Mouse (Mus musculus): Measurements from ENCODE around the gene Gabbr1. TPM values are rescaled to one million over a fixed set of nuclear protein-coding genes. Genes with fewer than 3 reads are reported as not detected.
"Not testable (repeated sequence)": the region's sequence is repeated elsewhere in the genome, so short reads cannot be mapped to it uniquely, and the experiment has no call there.

The Gabbr1 gene
- polyA plus RNA-seq, 1 experiment from 2014 or later: 103 TPM

DNA sequence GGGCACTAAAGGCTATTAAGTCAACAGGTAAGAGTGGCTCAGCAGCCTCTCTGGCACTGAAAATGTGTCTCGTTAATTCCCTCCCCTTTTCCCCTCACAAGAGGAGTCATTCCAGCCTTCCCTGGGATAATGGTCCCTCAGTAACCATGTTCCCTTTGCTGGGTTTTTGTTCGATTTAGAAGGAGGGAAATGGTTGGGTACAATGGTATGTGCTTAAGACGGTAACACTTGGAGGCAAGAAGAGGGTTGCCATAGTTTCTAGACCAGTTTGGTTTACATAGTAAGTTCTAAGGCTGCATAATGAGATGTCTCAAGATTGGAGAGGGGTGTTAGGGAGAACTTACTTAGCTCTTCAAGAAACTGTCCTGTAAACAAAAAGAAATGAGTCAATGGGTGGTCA lies 34.0 kb upstream of the Gabbr1 start:
- Histone ChIP-seq H3K4me1 (ENCODE audit: control insufficient read depth, insufficient read depth, low read length) (no peaks in the 10 kb centered on the region), H3K27ac (ENCODE audit: low read depth, low read length) (no peak overlapping the region), H3K4me3 (ENCODE audit: low read depth, low read length) (no peak overlapping the region), H3K36me3 (ENCODE audit: control insufficient read depth, insufficient read depth, low read length) (peaks cover 31% of the 10 kb centered on the region), H3K4me2 (ENCODE audit: low read depth, low read length) (no peak overlapping the region), H3K27me3 (ENCODE audit: control insufficient read depth, insufficient read depth, low read length) (no peaks in the 10 kb centered on the region), H3K9me3 (ENCODE audit: control insufficient read depth, low read length) (no peaks in the 10 kb centered on the region), H3K9ac (replicated peaks; ENCODE audit: low read depth, low read length) (no peak overlapping the region)
- ATAC-seq (ENCODE audit: low read depth): no peak
- WGBS: 87% methylated on average over 3 of the region's 3 CpGs

DNA sequence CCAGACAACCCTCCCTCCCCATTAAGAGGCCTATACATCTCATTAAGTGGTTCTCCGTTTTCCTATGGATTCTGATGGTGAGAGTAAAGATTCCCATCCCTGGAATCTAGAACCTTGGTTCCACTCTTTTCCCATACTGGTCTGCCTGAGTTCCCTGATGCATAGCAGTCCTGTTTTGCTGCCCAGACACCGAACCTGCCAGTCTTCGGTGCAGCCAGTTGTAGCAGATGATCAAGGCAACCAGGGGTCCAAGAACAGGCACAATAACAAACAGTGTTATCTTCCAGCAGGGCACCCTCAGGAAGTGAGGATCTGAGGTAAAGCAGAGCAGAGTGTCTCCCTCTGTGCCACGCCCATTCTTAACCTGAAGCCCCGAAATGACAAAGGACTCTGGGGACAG lies 33.6 kb upstream of the Gabbr1 start:
- no peak for ATAC-seq (ENCODE audit: low read depth)
- no peaks in the 10 kb centered on the region for H3K9me3 ChIP-seq (ENCODE audit: control insufficient read depth, low read length)
- H3K9ac ChIP-seq (replicated peaks; ENCODE audit: low read depth, low read length): no peak overlapping the region
- no peak overlapping the region for H3K27ac ChIP-seq (ENCODE audit: low read depth, low read length)
- no peak overlapping the region for H3K4me3 ChIP-seq (ENCODE audit: low read depth, low read length)
- H3K4me1 ChIP-seq (ENCODE audit: control insufficient read depth, insufficient read depth, low read length): no peaks in the 10 kb centered on the region
- WGBS: 78% methylated on average over 5 of the region's 5 CpGs
- H3K4me2 ChIP-seq (ENCODE audit: low read depth, low read length): no peak overlapping the region
- H3K36me3 ChIP-seq (ENCODE audit: control insufficient read depth, insufficient read depth, low read length): peaks cover 26% of the 10 kb centered on the region
- H3K27me3 ChIP-seq (ENCODE audit: control insufficient read depth, insufficient read depth, low read length): no peaks in the 10 kb centered on the region

DNA sequence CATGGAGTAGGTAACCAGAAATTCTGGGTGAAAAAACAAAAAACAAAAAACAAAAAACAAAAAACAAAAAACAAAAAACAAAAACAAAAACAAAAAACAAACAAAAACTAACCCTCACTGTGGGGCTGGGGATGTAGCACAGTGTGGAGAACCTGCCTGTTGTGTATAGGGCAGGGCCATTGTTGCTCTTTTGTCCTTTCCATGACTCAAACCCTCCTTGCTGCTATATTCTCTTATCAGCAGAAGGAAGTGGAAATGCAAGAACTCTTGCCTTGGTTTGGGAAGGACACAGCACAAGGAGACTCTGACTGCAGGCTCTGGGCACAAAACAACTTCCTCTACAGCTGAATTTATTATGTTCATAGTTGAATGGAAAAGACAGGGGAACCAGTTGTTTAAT lies 29.4 kb upstream of the Gabbr1 start:
- no peak overlapping the region for H3K9ac ChIP-seq (replicated peaks; ENCODE audit: low read depth, low read length)
- no peak overlapping the region for H3K27ac ChIP-seq (ENCODE audit: low read depth, low read length)
- no peak overlapping the region for H3K4me2 ChIP-seq (ENCODE audit: low read depth, low read length)
- H3K36me3 ChIP-seq (ENCODE audit: control insufficient read depth, insufficient read depth, low read length): peaks cover 2% of the 10 kb centered on the region; the same call in 1 of the 2 replicates
- ATAC-seq (ENCODE audit: low read depth): no peak
- no peak overlapping the region for H3K4me3 ChIP-seq (ENCODE audit: low read depth, low read length)
- no peaks in the 10 kb centered on the region for H3K27me3 ChIP-seq (ENCODE audit: control insufficient read depth, insufficient read depth, low read length)
- H3K4me1 ChIP-seq (ENCODE audit: control insufficient read depth, insufficient read depth, low read length): no peaks in the 10 kb centered on the region
- no peaks in the 10 kb centered on the region for H3K9me3 ChIP-seq (ENCODE audit: control insufficient read depth, low read length)

DNA sequence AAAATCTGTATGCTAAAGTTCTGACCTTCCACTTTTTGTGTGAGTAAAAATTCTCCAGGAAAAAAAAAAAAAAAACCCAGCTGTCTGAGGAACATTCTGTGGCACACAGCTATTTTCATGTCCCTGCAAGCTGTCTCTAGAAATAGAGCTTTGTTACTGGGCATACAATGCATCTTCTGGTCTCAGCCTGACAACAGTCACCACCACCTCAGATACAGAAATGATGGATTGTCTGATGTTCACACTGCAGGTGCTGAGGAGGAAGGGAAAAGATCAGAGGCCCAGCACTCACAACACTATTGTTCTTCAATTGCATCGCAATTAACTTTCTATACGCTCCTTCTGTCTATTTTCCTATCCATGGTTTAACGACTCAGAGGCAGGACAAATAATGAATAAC lies 27.4 kb upstream of the Gabbr1 start:
- WGBS: 61% methylated on average over 3 of the region's 3 CpGs
- ATAC-seq (ENCODE audit: low read depth): no peak
- no peak overlapping the region for H3K4me2 ChIP-seq (ENCODE audit: low read depth, low read length)
- H3K4me3 ChIP-seq (ENCODE audit: low read depth, low read length): no peak overlapping the region
- H3K4me1 ChIP-seq (ENCODE audit: control insufficient read depth, insufficient read depth, low read length): no peaks in the 10 kb centered on the region
- H3K9me3 ChIP-seq (ENCODE audit: control insufficient read depth, low read length): no peaks in the 10 kb centered on the region
- no peaks in the 10 kb centered on the region for H3K27me3 ChIP-seq (ENCODE audit: control insufficient read depth, insufficient read depth, low read length)
- no peak overlapping the region for H3K9ac ChIP-seq (replicated peaks; ENCODE audit: low read depth, low read length)
- no peak overlapping the region for H3K27ac ChIP-seq (ENCODE audit: low read depth, low read length)
- H3K36me3 ChIP-seq (ENCODE audit: control insufficient read depth, insufficient read depth, low read length): no peaks in the 10 kb centered on the region

DNA sequence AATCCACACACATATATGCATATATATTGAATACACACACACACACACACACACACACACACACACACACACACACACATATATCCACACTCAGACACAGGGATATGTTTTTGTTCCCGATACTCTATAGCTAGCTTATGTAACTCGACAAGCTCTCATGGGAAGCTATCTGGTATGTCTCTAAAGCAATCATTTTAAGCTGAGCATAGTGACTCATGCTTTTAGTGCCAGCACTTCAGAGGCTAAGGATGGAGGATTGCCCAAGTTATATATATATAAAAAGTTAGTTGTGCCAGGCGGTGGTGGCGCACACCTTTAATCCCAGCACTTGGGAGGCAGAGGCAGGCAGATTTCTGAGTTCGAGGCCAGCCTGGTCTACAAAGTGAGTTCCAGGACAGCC lies 26.5 kb upstream of the Gabbr1 start:
- ATAC-seq (ENCODE audit: low read depth); H3K9ac ChIP-seq (replicated peaks; ENCODE audit: low read depth, low read length); H3K9me3 ChIP-seq (ENCODE audit: control insufficient read depth, low read length); H3K27ac ChIP-seq (ENCODE audit: low read depth, low read length); H3K4me3 ChIP-seq (ENCODE audit: low read depth, low read length); H3K4me1 ChIP-seq (ENCODE audit: control insufficient read depth, insufficient read depth, low read length); H3K36me3 ChIP-seq (ENCODE audit: control insufficient read depth, insufficient read depth, low read length); H3K27me3 ChIP-seq (ENCODE audit: control insufficient read depth, insufficient read depth, low read length); H3K4me2 ChIP-seq (ENCODE audit: low read depth, low read length): not testable (repeated sequence)
- WGBS: 93% methylated on average over 5 of the region's 5 CpGs

GRCm38 (mm10) chr17:37022628-37023576 lies 22.9 kb upstream of the Gabbr1 start, which contains the start of gene Mog:
Gene Mog (minus strand): TSS chr17:37023398.
- no peak within 1 kb of the TSS for H3K4me2 ChIP-seq (ENCODE audit: low read depth, low read length)
- 70% methylated on average over 9 of the region's 9 CpGs for WGBS
- H3K9me3 ChIP-seq (ENCODE audit: control insufficient read depth, low read length): no peaks in the 10 kb centered on the region
- H3K9ac ChIP-seq (replicated peaks; ENCODE audit: low read depth, low read length): no peak within 1 kb of the TSS
- H3K4me3 ChIP-seq (ENCODE audit: low read depth, low read length): no peak within 1 kb of the TSS
- no peaks in the 10 kb centered on the region for H3K27me3 ChIP-seq (ENCODE audit: control insufficient read depth, insufficient read depth, low read length)
- no peak for ATAC-seq (ENCODE audit: low read depth)
- H3K4me1 ChIP-seq (ENCODE audit: control insufficient read depth, insufficient read depth, low read length): no peaks in the 10 kb centered on the region
- H3K36me3 ChIP-seq (ENCODE audit: control insufficient read depth, insufficient read depth, low read length): no peaks in the 10 kb centered on the region
- no peak within 1 kb of the TSS for H3K27ac ChIP-seq (ENCODE audit: low read depth, low read length)

- WGBS: 55% methylated on average over 2 of the region's 2 CpGs
- Histone ChIP-seq H3K9me3 (ENCODE audit: control insufficient read depth, low read length) (no peaks in the 10 kb centered on the region), H3K27me3 (ENCODE audit: control insufficient read depth, insufficient read depth, low read length) (no peaks in the 10 kb centered on the region), H3K4me2 (ENCODE audit: low read depth, low read length) (no peak overlapping the region), H3K9ac (replicated peaks; ENCODE audit: low read depth, low read length) (no peak overlapping the region), H3K27ac (ENCODE audit: low read depth, low read length) (no peak overlapping the region), H3K36me3 (ENCODE audit: control insufficient read depth, insufficient read depth, low read length) (no peaks in the 10 kb centered on the region), H3K4me3 (ENCODE audit: low read depth, low read length) (no peak overlapping the region), H3K4me1 (ENCODE audit: control insufficient read depth, insufficient read depth, low read length) (no peaks in the 10 kb centered on the region)
- no peak for ATAC-seq (ENCODE audit: low read depth)
Observed at GRCm38 (mm10) chr17:37026425-37026824, 19.3 kb upstream of the Gabbr1 start.

- Histone ChIP-seq H3K9me3 (ENCODE audit: control insufficient read depth, low read length) (no peaks in the 10 kb centered on the region), H3K27ac (ENCODE audit: low read depth, low read length) (peak overlapping the region; percentile 97; the same call in 1 of the 2 replicates), H3K4me3 (ENCODE audit: low read depth, low read length) (no peak overlapping the region), H3K36me3 (ENCODE audit: control insufficient read depth, insufficient read depth, low read length) (no peaks in the 10 kb centered on the region), H3K4me2 (ENCODE audit: low read depth, low read length) (no peak overlapping the region), H3K9ac (replicated peaks; ENCODE audit: low read depth, low read length) (no peak overlapping the region), H3K4me1 (ENCODE audit: control insufficient read depth, insufficient read depth, low read length) (no peaks in the 10 kb centered on the region), H3K27me3 (ENCODE audit: control insufficient read depth, insufficient read depth, low read length) (no peaks in the 10 kb centered on the region)
- 92% methylated on average over 4 of the region's 4 CpGs for WGBS
- ATAC-seq (ENCODE audit: low read depth): no peak
Observed at GRCm38 (mm10) chr17:37027486-37027885, 18.3 kb upstream of the Gabbr1 start.

- Histone ChIP-seq H3K9me3 (ENCODE audit: control insufficient read depth, low read length) (no peaks in the 10 kb centered on the region), H3K4me1 (ENCODE audit: control insufficient read depth, insufficient read depth, low read length) (no peaks in the 10 kb centered on the region)
- WGBS: 6% methylated on average over 10 of the region's 10 CpGs
Observed at GRCm38 (mm10) chr17:37028212-37028611, 17.6 kb upstream of the Gabbr1 start.

More at GRCm38 (mm10) chr17:37028212-37028611, 17.6 kb upstream of the Gabbr1 start:
- peak overlapping the region; percentile 35 for H3K4me3 ChIP-seq (ENCODE audit: low read depth, low read length)
- H3K4me2 ChIP-seq (ENCODE audit: low read depth, low read length): peak overlapping the region; percentile 52
- no peaks in the 10 kb centered on the region for H3K27me3 ChIP-seq (ENCODE audit: control insufficient read depth, insufficient read depth, low read length)
- no peaks in the 10 kb centered on the region for H3K36me3 ChIP-seq (ENCODE audit: control insufficient read depth, insufficient read depth, low read length)
- peak overlapping the region; percentile 97 for H3K27ac ChIP-seq (ENCODE audit: low read depth, low read length)
- peak; percentile 50 for ATAC-seq (ENCODE audit: low read depth)
- H3K9ac ChIP-seq (replicated peaks; ENCODE audit: low read depth, low read length): peak overlapping the region; percentile 55; the same call in 1 of the 2 replicates

Measured in neural tube, embryonic 14.5 days (tissue).